Mouse (Mus musculus): ENCODE results near the gene Spata45.

DNA sequence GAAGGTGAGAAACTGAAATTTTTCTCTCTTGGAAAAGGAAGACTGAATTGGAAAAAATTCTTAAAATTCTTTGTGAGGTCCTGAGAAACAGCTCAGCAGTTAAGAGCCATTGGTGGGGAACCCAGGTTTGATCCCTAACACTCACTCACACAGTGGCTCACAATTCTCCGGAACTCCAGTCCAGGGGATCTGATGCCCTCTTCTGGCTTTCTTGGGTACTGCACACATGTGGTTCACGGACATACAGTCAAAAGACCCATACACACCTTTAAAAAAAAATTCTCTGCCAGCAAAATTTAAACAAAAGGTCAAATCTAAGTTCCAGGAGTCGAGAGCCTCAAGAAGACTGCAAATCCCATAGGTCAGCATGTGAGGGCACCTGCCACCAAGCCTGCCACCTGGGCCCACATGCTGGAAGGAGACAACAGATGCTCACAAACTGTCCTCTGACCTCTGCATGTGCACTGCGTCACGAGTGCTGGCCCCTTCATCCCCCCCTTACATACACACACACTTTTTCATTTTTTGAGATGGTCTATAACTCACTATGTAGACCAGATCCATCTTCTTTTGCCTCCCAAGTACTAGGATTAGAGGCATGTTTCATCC lies 48.6 kb downstream of the Spata45 start:
- TF ChIP-seq EP300 (IDR thresholded peaks at IDR 0.05; ENCODE audit: low read depth) (no peak), CTCF (IDR thresholded peaks at IDR 0.05; ENCODE audit: low read depth) (peak; percentile 79)
